In genomic region chr17:30262943-30263342, GRCm38 (mm10) we compare ENCODE assay signal across 18 mouse cellular contexts.
DNase-seq lines count a peak whose midpoint lies in the region; ATAC-seq and TF ChIP-seq lines count a peak whose summit lies in the region.
"Had no signal": no experiment of that assay in that cellular context is flagged by ENCODE, and none has a peak within 500 bp of the region (broad histone marks: within the 10 kb centered on the region; RNA-seq: fewer than 3 reads in every experiment).

No protein-coding gene starts in this region.

- no peak overlapping the region for H3K4me2 ChIP-seq in kidney, embryonic 16.5 days (replicated peaks; ENCODE audit: low read depth, low read length)
- H3K4me2 ChIP-seq in forebrain, embryonic 15.5 days (replicated peaks), result no peak overlapping the region
- H3K4me2 ChIP-seq in intestine, postnatal 0 days (replicated peaks; ENCODE audit: low read depth), result no peak overlapping the region
- H3K4me2 ChIP-seq: heart, embryonic 12.5 days; liver, embryonic 12.5 days; lung, embryonic 15.5 days had no signal

- H3K9me3 ChIP-seq in kidney, embryonic 16.5 days (ENCODE audit: low read length), result no peaks in the 10 kb centered on the region
- H3K9me3 ChIP-seq in forebrain, embryonic 15.5 days, result no peaks in the 10 kb centered on the region
- H3K9me3 ChIP-seq in intestine, postnatal 0 days (ENCODE audit: control insufficient read depth), result no peaks in the 10 kb centered on the region
- H3K9me3 ChIP-seq: liver, embryonic 12.5 days; lung, embryonic 15.5 days had no signal

- peaks cover 35% of the 10 kb centered on the region for H3K4me1 ChIP-seq in kidney, embryonic 16.5 days (ENCODE audit: insufficient read depth, low read length)
- peaks cover 37% of the 10 kb centered on the region for H3K4me1 ChIP-seq in forebrain, embryonic 15.5 days
- H3K4me1 ChIP-seq in intestine, postnatal 0 days (replicated peaks; ENCODE audit: control insufficient read depth, insufficient read depth, low read length), result peaks cover 9% of the 10 kb centered on the region

- no peak for TF ChIP-seq POLR2A in brain, embryonic 14.5 days (IDR thresholded peaks at IDR 0.05; ENCODE audit: borderline replicate concordance, extremely low read depth, insufficient read depth, insufficient read length, poor library complexity, severe bottlenecking)

- no peaks in the 10 kb centered on the region for H3K36me3 ChIP-seq in kidney, embryonic 16.5 days (ENCODE audit: insufficient read depth, low read length)
- H3K36me3 ChIP-seq in forebrain, embryonic 15.5 days, result no peaks in the 10 kb centered on the region
- no peaks in the 10 kb centered on the region for H3K36me3 ChIP-seq in intestine, postnatal 0 days (ENCODE audit: control insufficient read depth, insufficient read depth)
- H3K36me3 ChIP-seq: liver, embryonic 12.5 days; lung, embryonic 15.5 days had no signal

- no peaks in the 10 kb centered on the region for H3K27me3 ChIP-seq in kidney, embryonic 16.5 days (ENCODE audit: insufficient read depth, low read length)
- no peaks in the 10 kb centered on the region for H3K27me3 ChIP-seq in forebrain, embryonic 15.5 days
- no peaks in the 10 kb centered on the region for H3K27me3 ChIP-seq in intestine, postnatal 0 days (replicated peaks; ENCODE audit: control insufficient read depth, insufficient read depth, low read length)
- H3K27me3 ChIP-seq: heart, embryonic 12.5 days; liver, embryonic 12.5 days; lung, embryonic 15.5 days had no signal

- no peak for ATAC-seq in kidney, embryonic 16.5 days (ENCODE audit: low FRiP score, low TSS enrichment)
- ATAC-seq in forebrain, embryonic 15.5 days (replicated peaks), result no peak; the same call in 1 of the 2 replicates
- no peak for ATAC-seq in intestine, postnatal 0 days
- ATAC-seq: CD4-positive, CD25-positive, alpha-beta regulatory T cell, adult 4 months; liver, embryonic 12.5 days had no signal

- 56% methylated on average over 6 of the region's 6 CpGs for WGBS in kidney, embryonic 16.5 days
- WGBS in forebrain, embryonic 15.5 days, result 42% methylated on average over 6 of the region's 6 CpGs
- 61% methylated on average over 6 of the region's 6 CpGs for WGBS in intestine, postnatal 0 days

- TF ChIP-seq CTCF in brain, embryonic 14.5 days (IDR thresholded peaks at IDR 0.05; ENCODE audit: borderline replicate concordance, extremely low read depth, insufficient read depth, insufficient read length), result no peak
- TF ChIP-seq CTCF in intestine, postnatal 0 days (IDR thresholded peaks at IDR 0.05; ENCODE audit: low read depth), result no peak

- no peak for DNase-seq in kidney, adult 11 months
- peak; percentile 51 for DNase-seq in brain, embryonic 14.5 days (ENCODE audit: low read depth)
- no peak for DNase-seq in cerebellum, adult 11 months
- no peak for DNase-seq in adrenal gland, postnatal 4 days (ENCODE audit: low spot score in 2 of 2)
- DNase-seq: adrenal gland, adult 8-10 months; cerebellum, adult 9-11 months; embryo, embryonic 11 days; heart, postnatal 4 days; layer of hippocampus, adult 9-11 months; thymus, postnatal 14 days had no signal

- no peak overlapping the region for H3K9ac ChIP-seq in kidney, embryonic 16.5 days (replicated peaks; ENCODE audit: low read length)
- H3K9ac ChIP-seq in forebrain, embryonic 15.5 days (replicated peaks), result no peak overlapping the region
- no peak overlapping the region for H3K9ac ChIP-seq in intestine, postnatal 0 days (ENCODE audit: low read depth, low read length)
- H3K9ac ChIP-seq: heart, embryonic 12.5 days; liver, embryonic 12.5 days; lung, embryonic 15.5 days had no signal

- H3K27ac ChIP-seq in kidney, embryonic 16.5 days (ENCODE audit: low read length), result 0 out of 2 replicates have a peak overlapping the region, but pooled peaks have one; percentile 36
- H3K27ac ChIP-seq in forebrain, embryonic 15.5 days (replicated peaks), result peak overlapping the region; percentile 26; the same call in 1 of the 2 replicates
- peak overlapping the region; percentile 41; the same call in 1 of the 2 replicates for H3K27ac ChIP-seq in intestine, postnatal 0 days (ENCODE audit: low read depth, low read length)
- H3K27ac ChIP-seq: liver, embryonic 12.5 days; lung, embryonic 15.5 days had no signal

- no peak overlapping the region for H3K4me3 ChIP-seq in kidney, embryonic 16.5 days (ENCODE audit: low read length)
- no peak overlapping the region for H3K4me3 ChIP-seq in forebrain, embryonic 15.5 days
- H3K4me3 ChIP-seq in intestine, postnatal 0 days (ENCODE audit: low read depth, low read length), result no peak overlapping the region
- H3K4me3 ChIP-seq: heart, embryonic 12.5 days; liver, embryonic 12.5 days; lung, embryonic 15.5 days; myocyte had no signal
